Mouse (Mus musculus) lung, postnatal 0 days (tissue): Measurements from ENCODE around the gene Lmod3. TPM values are rescaled to one million over a fixed set of nuclear protein-coding genes. Genes with fewer than 3 reads are reported as not detected.

Source experiments
- ATAC-seq: fragments of 200-750 bp; cut with Nextera tagmentation; 2 replicates; pipeline ENCODE4 v1.8.0; 2017; ENCODE audit warnings: moderate library complexity
- DNase-seq: peaks from one replicate; pipeline ENCODE4 v3.0.0-alpha.2; 2016; ENCODE audit warnings: low spot score
- H3K27ac ChIP-seq: fragments of 300-500 bp; sonication (generic); 2 replicates; pipeline ENCODE4 v1.5.1; 2014; ENCODE audit warnings: antibody characterized with exemption, mild to moderate bottlenecking, low read length, mixed read lengths
- H3K27me3 ChIP-seq: fragments of 300-500 bp; sonication (generic); replicated peaks from 2 replicates; pipeline ENCODE4 v1.6.1; 2014; ENCODE audit warnings: low read length, mixed read lengths; ENCODE audit not compliant: insufficient read depth
- H3K36me3 ChIP-seq: fragments of 300-500 bp; sonication (generic); 2 replicates; pipeline ENCODE4 v1.6.1; 2014; ENCODE audit warnings: low read length, mixed read lengths; ENCODE audit not compliant: insufficient read depth
- H3K4me1 ChIP-seq: fragments of 300-500 bp; sonication (generic); 2 replicates; pipeline ENCODE4 v1.6.1; 2014; ENCODE audit warnings: antibody characterized with exemption, low read depth, low read length, mixed read lengths; ENCODE audit not compliant: insufficient read depth
- H3K4me2 ChIP-seq: fragments of 300-500 bp; sonication (generic); replicated peaks from 2 replicates; pipeline ENCODE4 v1.6.1; 2014; ENCODE audit warnings: low read depth, mild to moderate bottlenecking, low read length, moderate library complexity, mixed read lengths
- H3K4me3 ChIP-seq: fragments of 300-500 bp; sonication (generic); 2 replicates; pipeline ENCODE4 v1.5.1; 2014; ENCODE audit warnings: low read depth, low read length
- H3K9ac ChIP-seq: fragments of 300-500 bp; sonication (generic); replicated peaks from 2 replicates; pipeline ENCODE4 v1.6.1; 2014; ENCODE audit warnings: low read depth, mild to moderate bottlenecking
- H3K9me3 ChIP-seq: fragments of 300-500 bp; sonication (generic); 2 replicates; pipeline ENCODE4 v1.6.1; 2016; ENCODE audit warnings: low read length, mixed read lengths
- CTCF ChIP-seq: IDR thresholded peaks from 2 replicates; pipeline ENCODE4 v1.5.1; 2016; ENCODE audit warnings: antibody characterized with exemption, mild to moderate bottlenecking
- EP300 ChIP-seq: IDR thresholded peaks from 2 replicates; pipeline ENCODE4 v1.6.1; 2016; ENCODE audit warnings: antibody characterized with exemption, mild to moderate bottlenecking, control low read depth
- WGBS: fragments of 180-500 bp; shearing (Covaris S2); extraction: QIAGEN DNeasy Blood & Tissue Kit; methylation state at CpG from one replicate; pipeline ENCODE4 v1.1.7; 2014; 5-methylcytosine and 5-hydroxymethylcytosine counted together
- polyA plus RNA-seq: library from polyadenylated mRNA; unstranded; fragments of >200 nt; fragmentation: Nextera tagmentation; extraction: Ambion mirVana; gene quantifications from 2 replicates; pipeline ENCODE4 v1.2.1, GENCODE M21; 2015

Lmod3 gene
- polyA plus RNA-seq, 1 experiment from 2014 or later = 0.31 TPM

GRCm38 (mm10) chr6:97216154-97216821 lies 36.3 kb downstream of the Lmod3 start:
- no peak for TF ChIP-seq EP300
- TF ChIP-seq CTCF = no peak
- Histone ChIP-seq H3K27me3 (no peaks in the 10 kb centered on the region), H3K4me3 (no peak overlapping the region), H3K27ac (no peak overlapping the region), H3K4me1 (peaks cover 8% of the 10 kb centered on the region; the same call in 1 of the 2 replicates), H3K9ac (no peak overlapping the region), H3K36me3 (no peaks in the 10 kb centered on the region), H3K4me2 (no peak overlapping the region), H3K9me3 (no peaks in the 10 kb centered on the region)
- WGBS = 77% methylated on average over 4 of the region's 4 CpGs
- DNase-seq (no peak), ATAC-seq (no peak)

GRCm38 (mm10) chr6:97211981-97212380 lies 40.6 kb downstream of the Lmod3 start:
- peaks cover 5% of the 10 kb centered on the region; the same call in 1 of the 2 replicates for H3K4me1 ChIP-seq
- H3K4me3 ChIP-seq = peak overlapping the region; percentile 88
- no peaks in the 10 kb centered on the region for H3K9me3 ChIP-seq
- peak overlapping the region; percentile 82 for H3K4me2 ChIP-seq
- no peaks in the 10 kb centered on the region for H3K36me3 ChIP-seq
- WGBS = 39% methylated on average over 12 of the region's 12 CpGs
- ATAC-seq (no peak), DNase-seq (peak; percentile 43)
- H3K27ac ChIP-seq = no peak overlapping the region
- no peak overlapping the region for H3K9ac ChIP-seq
- no peaks in the 10 kb centered on the region for H3K27me3 ChIP-seq
- no peak for TF ChIP-seq CTCF
- TF ChIP-seq EP300 = no peak

DNA sequence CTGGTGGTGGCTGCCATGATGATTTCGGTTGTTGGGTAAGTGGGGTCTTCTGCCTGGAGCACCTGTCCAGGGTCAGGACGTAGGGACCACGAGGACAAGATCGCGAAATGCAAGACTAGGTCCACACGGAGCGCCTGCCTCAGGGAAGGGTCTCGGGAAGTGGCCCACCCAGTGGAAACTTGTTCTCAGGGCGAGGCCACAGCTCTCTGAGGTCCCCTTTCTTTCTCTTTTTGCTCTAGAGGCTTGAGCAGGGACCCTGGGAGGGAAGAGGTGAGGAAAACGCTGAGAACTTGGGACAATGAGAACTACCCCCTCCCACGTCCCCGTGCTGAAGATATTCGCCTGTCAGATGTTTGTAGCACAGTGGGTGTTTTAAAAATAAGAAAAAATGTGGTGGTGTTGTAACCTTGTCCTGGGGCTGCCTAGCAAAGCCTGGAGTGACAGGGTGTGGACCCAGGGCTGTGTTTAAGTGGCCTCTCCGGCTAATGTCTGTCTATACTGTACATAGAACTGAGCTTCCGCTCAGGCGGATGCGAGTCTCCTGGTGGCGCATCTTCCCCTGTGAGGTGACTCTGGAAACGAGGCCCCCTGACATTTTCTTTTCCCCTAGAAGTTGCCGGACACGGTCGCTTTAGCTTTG lies 41.5 kb downstream of the Lmod3 start:
- no peaks in the 10 kb centered on the region for H3K9me3 ChIP-seq
- peak overlapping the region; percentile 84 for H3K27ac ChIP-seq
- H3K9ac ChIP-seq = peak overlapping the region; percentile 80
- no peaks in the 10 kb centered on the region for H3K27me3 ChIP-seq
- WGBS = 1% methylated on average over 22 of the region's 22 CpGs
- H3K4me3 ChIP-seq = peak overlapping the region; percentile 88
- no peaks in the 10 kb centered on the region for H3K36me3 ChIP-seq
- ATAC-seq = peak; percentile 61
- H3K4me2 ChIP-seq = peak overlapping the region; percentile 82
- H3K4me1 ChIP-seq = peaks cover 5% of the 10 kb centered on the region; the same call in 1 of the 2 replicates
- DNase-seq = peak; percentile 63
- TF ChIP-seq CTCF = no peak
- TF ChIP-seq EP300 = no peak

DNA sequence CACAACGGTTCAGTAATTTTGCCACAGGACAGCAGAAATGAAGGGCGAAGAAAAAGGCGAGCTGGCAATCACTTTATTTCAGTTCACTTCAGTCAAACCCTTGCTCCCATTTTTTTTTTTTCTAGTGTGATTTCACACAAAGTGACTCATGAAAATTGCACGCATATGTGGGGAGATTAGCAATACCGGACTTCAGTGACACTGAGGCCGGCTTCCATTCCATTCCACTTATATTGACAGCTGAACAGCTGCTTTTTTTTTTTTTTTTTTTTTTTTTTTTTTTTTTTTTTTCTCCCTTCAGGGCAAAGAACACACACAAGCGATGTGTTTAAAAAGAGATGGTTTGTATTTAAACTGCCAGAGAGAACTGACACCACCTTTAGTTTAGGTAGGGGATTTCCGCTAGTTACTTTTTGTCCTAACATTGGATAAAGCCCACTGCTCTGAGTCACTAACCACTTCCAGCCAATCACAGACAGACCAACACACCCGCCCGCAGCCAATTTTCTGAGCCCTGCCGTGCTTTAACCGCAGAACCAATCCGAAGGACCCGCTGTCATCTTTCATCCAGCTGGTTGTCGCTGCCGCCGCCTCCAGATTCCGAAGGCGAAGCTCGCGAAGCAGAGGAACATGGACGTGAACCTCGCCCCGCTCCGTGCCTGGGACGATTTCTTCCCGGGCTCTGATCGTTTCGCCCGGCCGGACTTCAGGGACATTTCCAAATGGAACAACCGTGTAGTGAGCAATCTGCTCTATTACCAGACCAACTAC lies 42.2 kb downstream of the Lmod3 start, which contains the start of gene Arl6ip5:
Gene Arl6ip5, plus strand, starts transcription at position 499 of the 771 bp plus-strand sequence.
- Histone ChIP-seq H3K4me2 (peak within 1 kb of the TSS; percentile 82), H3K36me3 (no peaks in the 10 kb centered on the region), H3K4me1 (peaks cover 5% of the 10 kb centered on the region; the same call in 1 of the 2 replicates), H3K9ac (peak within 1 kb of the TSS; percentile 80), H3K27ac (peak within 1 kb of the TSS; percentile 84), H3K9me3 (no peaks in the 10 kb centered on the region), H3K4me3 (peak within 1 kb of the TSS; percentile 88), H3K27me3 (no peaks in the 10 kb centered on the region)
- peak; percentile 81 for ATAC-seq
- TF ChIP-seq EP300 (peak; percentile 8; the same call in 1 of the 2 replicates), CTCF (no peak)
- WGBS = 8% methylated on average over 32 of the region's 32 CpGs
- peak; percentile 97 for DNase-seq

DNA sequence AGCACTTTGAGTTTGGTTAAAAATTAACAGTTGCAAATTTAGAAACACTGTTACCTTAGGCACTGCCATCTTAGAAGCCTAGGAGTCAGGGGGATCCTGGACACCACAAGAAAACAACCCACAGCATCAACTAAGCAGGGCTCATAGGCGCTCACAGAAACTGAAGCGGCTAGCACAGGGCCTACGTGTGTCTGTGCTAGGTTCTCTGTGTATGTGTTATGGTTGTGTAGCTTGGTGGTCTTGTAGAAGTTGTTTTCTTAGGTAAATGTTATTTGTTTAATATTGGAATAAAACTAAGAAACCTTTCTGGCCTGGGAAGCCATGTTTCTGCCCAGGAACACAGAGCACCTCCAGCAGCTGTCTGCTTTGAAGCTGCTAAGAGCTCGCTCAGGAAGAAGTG lies 42.8 kb downstream of the Lmod3 start:
- WGBS = 92% methylated on average over 4 of the region's 4 CpGs
- Histone ChIP-seq H3K27ac (no peak overlapping the region), H3K36me3 (no peaks in the 10 kb centered on the region), H3K27me3 (no peaks in the 10 kb centered on the region), H3K4me2 (no peak overlapping the region), H3K9me3 (no peaks in the 10 kb centered on the region), H3K4me1 (peaks cover 5% of the 10 kb centered on the region; the same call in 1 of the 2 replicates), H3K4me3 (no peak overlapping the region), H3K9ac (no peak overlapping the region)
- DNase-seq (no peak), ATAC-seq (no peak)
- TF ChIP-seq EP300 (no peak), CTCF (no peak)

DNA sequence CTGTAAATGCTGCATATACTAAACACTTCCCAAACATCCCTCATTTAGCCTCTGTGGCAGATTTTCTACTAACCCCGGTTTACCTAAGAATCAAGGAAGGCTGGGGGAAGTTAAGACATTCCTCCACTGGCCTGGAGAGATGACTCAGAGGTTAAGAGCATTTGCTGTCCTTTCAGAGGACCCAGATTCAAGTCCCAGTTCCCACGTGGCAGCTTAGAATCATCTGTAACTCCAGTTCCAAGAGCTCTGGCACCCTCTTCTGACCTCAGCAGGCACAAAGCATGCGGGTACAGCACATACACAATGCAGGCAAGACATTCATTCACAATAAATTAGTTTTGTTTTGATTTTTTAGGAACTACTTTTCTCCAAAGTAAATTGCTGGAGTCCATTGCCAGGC lies 43.4 kb downstream of the Lmod3 start:
- Histone ChIP-seq H3K36me3 (no peaks in the 10 kb centered on the region), H3K4me1 (peaks cover 10% of the 10 kb centered on the region), H3K27ac (no peak overlapping the region), H3K9ac (no peak overlapping the region), H3K4me3 (no peak overlapping the region), H3K27me3 (no peaks in the 10 kb centered on the region), H3K9me3 (no peaks in the 10 kb centered on the region), H3K4me2 (no peak overlapping the region)
- peak; percentile 13; the same call in 1 of the 2 replicates for TF ChIP-seq CTCF
- TF ChIP-seq EP300 = no peak
- no peak for DNase-seq
- no peak for ATAC-seq
- 42% methylated on average over 3 of the region's 3 CpGs for WGBS
